Mouse (Mus musculus) lung, embryonic 16.5 days (tissue): ENCODE measurements around the gene Nol10. TPM values are rescaled to one million over a fixed set of nuclear protein-coding genes. Genes with fewer than 3 reads are reported as not detected.

Experiments used
- ATAC-seq: fragments of 200-750 bp; cut with Nextera tagmentation; 2 replicates; pipeline ENCODE4 v1.8.0; 2017; ENCODE audit warnings: low read depth, mild to moderate bottlenecking, moderate library complexity
- H3K27ac ChIP-seq: fragments of 300-500 bp; sonication (generic); 2 replicates; pipeline ENCODE4 v1.5.1; 2014; ENCODE audit warnings: mild to moderate bottlenecking, control low read depth, low read length
- H3K27me3 ChIP-seq: fragments of 300-500 bp; sonication (generic); 2 replicates; pipeline ENCODE4 v1.6.1; 2014; ENCODE audit warnings: low read depth, low read length, mixed read lengths; ENCODE audit not compliant: control insufficient read depth, insufficient read depth
- H3K36me3 ChIP-seq: fragments of 300-500 bp; sonication (generic); 2 replicates; pipeline ENCODE4 v1.6.1; 2014; ENCODE audit warnings: low read length; ENCODE audit not compliant: control insufficient read depth, insufficient read depth
- H3K4me1 ChIP-seq: fragments of 300-500 bp; sonication (generic); replicated peaks from 2 replicates; pipeline ENCODE4 v1.6.1; 2014; ENCODE audit warnings: low read length, mixed read lengths; ENCODE audit not compliant: control insufficient read depth, insufficient read depth
- H3K4me2 ChIP-seq: fragments of 300-500 bp; sonication (generic); 2 replicates; pipeline ENCODE4 v1.6.1; 2014; ENCODE audit warnings: low read depth, low read length, control low read depth
- H3K4me3 ChIP-seq: fragments of 300-500 bp; sonication (generic); 2 replicates; pipeline ENCODE4 v1.5.1; 2014; ENCODE audit warnings: mild to moderate bottlenecking, low read length, control low read depth
- H3K9ac ChIP-seq: fragments of 300-500 bp; sonication (generic); 2 replicates; pipeline ENCODE4 v1.6.1; 2014; ENCODE audit warnings: low read length, control low read depth
- H3K9me3 ChIP-seq: fragments of 300-500 bp; sonication (generic); 2 replicates; pipeline ENCODE4 v1.6.1; 2016; ENCODE audit warnings: low read length; ENCODE audit not compliant: control insufficient read depth
- WGBS: fragments of 180-500 bp; shearing (Covaris S2); extraction: QIAGEN DNeasy Blood & Tissue Kit; methylation state at CpG from one replicate; pipeline ENCODE4 v1.1.7; 2014; 5-methylcytosine and 5-hydroxymethylcytosine counted together
- polyA plus RNA-seq: library from polyadenylated mRNA; unstranded; fragments of >200 nt; fragmentation: Nextera tagmentation; extraction: Ambion mirVana; gene quantifications from 2 replicates; pipeline ENCODE4 v1.2.1, GENCODE M21; 2015

Nol10 gene
- polyA plus RNA-seq, 1 experiment from 2014 or later: 20.8 TPM

- Histone ChIP-seq H3K27me3 (no peaks in the 10 kb centered on the region), H3K36me3 (no peaks in the 10 kb centered on the region), H3K4me2 (no peak overlapping the region), H3K9me3 (no peaks in the 10 kb centered on the region), H3K9ac (no peak overlapping the region), H3K4me3 (no peak overlapping the region), H3K27ac (no peak overlapping the region), H3K4me1 (no peaks in the 10 kb centered on the region; the same call in 1 of the 2 replicates)
- ATAC-seq: no peak
- 80% methylated on average over 2 of the region's 2 CpGs for WGBS
Measured at GRCm38 (mm10) chr12:17436471-17436870, 88.2 kb downstream of the Nol10 start.

GRCm38 (mm10) chr12:17440251-17440651 lies 92.0 kb downstream of the Nol10 start:
- 32% methylated on average over 7 of the region's 7 CpGs for WGBS
- Histone ChIP-seq H3K4me3 (no peak overlapping the region), H3K4me1 (no peaks in the 10 kb centered on the region; the same call in 1 of the 2 replicates), H3K36me3 (no peaks in the 10 kb centered on the region), H3K9me3 (no peaks in the 10 kb centered on the region), H3K27ac (no peak overlapping the region), H3K4me2 (no peak overlapping the region), H3K9ac (no peak overlapping the region), H3K27me3 (no peaks in the 10 kb centered on the region)
- ATAC-seq: peak; percentile 77

- H3K4me2 ChIP-seq: no peak overlapping the region
- no peaks in the 10 kb centered on the region for H3K27me3 ChIP-seq
- no peak overlapping the region for H3K9ac ChIP-seq
- no peak overlapping the region for H3K27ac ChIP-seq
- no peak for ATAC-seq
- 70% methylated on average over 9 of the region's 9 CpGs for WGBS
- H3K4me1 ChIP-seq: no peaks in the 10 kb centered on the region; the same call in 1 of the 2 replicates
- no peak overlapping the region for H3K4me3 ChIP-seq
- no peaks in the 10 kb centered on the region for H3K9me3 ChIP-seq
- H3K36me3 ChIP-seq: no peaks in the 10 kb centered on the region
Measured at GRCm38 (mm10) chr12:17441495-17441894, 93.2 kb downstream of the Nol10 start.

- no peaks in the 10 kb centered on the region for H3K36me3 ChIP-seq
- ATAC-seq: peak; percentile 53
- H3K27me3 ChIP-seq: no peaks in the 10 kb centered on the region
- no peaks in the 10 kb centered on the region for H3K9me3 ChIP-seq
- H3K4me2 ChIP-seq: no peak overlapping the region
- 61% methylated on average over 11 of the region's 11 CpGs for WGBS
- no peak overlapping the region for H3K4me3 ChIP-seq
- H3K9ac ChIP-seq: no peak overlapping the region
- peak overlapping the region; percentile 57; the same call in 1 of the 2 replicates for H3K27ac ChIP-seq
- H3K4me1 ChIP-seq: no peaks in the 10 kb centered on the region; the same call in 1 of the 2 replicates
Measured at GRCm38 (mm10) chr12:17444406-17444805, 96.1 kb downstream of the Nol10 start.

- Histone ChIP-seq H3K4me2 (no peak overlapping the region), H3K27ac (peak overlapping the region; percentile 37; the same call in 1 of the 2 replicates), H3K36me3 (no peaks in the 10 kb centered on the region), H3K4me1 (no peaks in the 10 kb centered on the region; the same call in 1 of the 2 replicates), H3K9ac (no peak overlapping the region), H3K27me3 (no peaks in the 10 kb centered on the region), H3K4me3 (no peak overlapping the region), H3K9me3 (no peaks in the 10 kb centered on the region)
- 82% methylated on average over 7 of the region's 7 CpGs for WGBS
- no peak for ATAC-seq
Measured at GRCm38 (mm10) chr12:17445251-17445650, 97.0 kb downstream of the Nol10 start.

GRCm38 (mm10) chr12:17448781-17449180 lies 100.5 kb downstream of the Nol10 start:
- 57% methylated on average over 3 of the region's 3 CpGs for WGBS

GRCm38 (mm10) chr12:17449661-17450091 lies 101.4 kb downstream of the Nol10 start:
- no peaks in the 10 kb centered on the region for H3K9me3 ChIP-seq
- no peaks in the 10 kb centered on the region; the same call in 1 of the 2 replicates for H3K4me1 ChIP-seq
- no peaks in the 10 kb centered on the region for H3K36me3 ChIP-seq
- no peak overlapping the region for H3K27ac ChIP-seq
- H3K4me2 ChIP-seq: no peak overlapping the region
- 78% methylated on average over 4 of the region's 4 CpGs for WGBS
- no peak overlapping the region for H3K9ac ChIP-seq
- H3K4me3 ChIP-seq: no peak overlapping the region
- H3K27me3 ChIP-seq: no peaks in the 10 kb centered on the region
- ATAC-seq: no peak

More at GRCm38 (mm10) chr12:17448781-17449180, 100.5 kb downstream of the Nol10 start:
- Histone ChIP-seq H3K27me3 (no peaks in the 10 kb centered on the region), H3K4me3 (no peak overlapping the region), H3K27ac (no peak overlapping the region), H3K4me1 (no peaks in the 10 kb centered on the region; the same call in 1 of the 2 replicates), H3K4me2 (no peak overlapping the region), H3K9me3 (no peaks in the 10 kb centered on the region), H3K36me3 (no peaks in the 10 kb centered on the region), H3K9ac (no peak overlapping the region)
- ATAC-seq: no peak

GRCm38 (mm10) chr12:17450503-17450902 lies 102.2 kb downstream of the Nol10 start:
- H3K27me3 ChIP-seq: no peaks in the 10 kb centered on the region
- H3K9me3 ChIP-seq: no peaks in the 10 kb centered on the region
- no peaks in the 10 kb centered on the region for H3K4me1 ChIP-seq
- H3K9ac ChIP-seq: no peak overlapping the region
- WGBS: 76% methylated on average over 4 of the region's 4 CpGs
- H3K27ac ChIP-seq: no peak overlapping the region
- no peak overlapping the region for H3K4me2 ChIP-seq
- H3K4me3 ChIP-seq: no peak overlapping the region
- ATAC-seq: no peak
- H3K36me3 ChIP-seq: no peaks in the 10 kb centered on the region

GRCm38 (mm10) chr12:17450908-17451307 lies 102.7 kb downstream of the Nol10 start:
- no peak overlapping the region for H3K4me3 ChIP-seq
- no peaks in the 10 kb centered on the region for H3K36me3 ChIP-seq
- no peak overlapping the region for H3K9ac ChIP-seq
- no peaks in the 10 kb centered on the region for H3K27me3 ChIP-seq
- no peaks in the 10 kb centered on the region for H3K4me1 ChIP-seq
- no peak overlapping the region for H3K27ac ChIP-seq
- whole genome bisulfite sequencing: 68% methylated on average over 4 of the region's 4 CpGs
- no peak for ATAC-seq
- H3K4me2 ChIP-seq: no peak overlapping the region
- no peaks in the 10 kb centered on the region for H3K9me3 ChIP-seq

GRCm38 (mm10) chr12:17452273-17452672 lies 104.0 kb downstream of the Nol10 start:
- Histone ChIP-seq H3K4me3 (no peak overlapping the region), H3K9ac (no peak overlapping the region), H3K27me3 (no peaks in the 10 kb centered on the region), H3K4me1 (no peaks in the 10 kb centered on the region), H3K9me3 (no peaks in the 10 kb centered on the region), H3K27ac (no peak overlapping the region), H3K4me2 (no peak overlapping the region), H3K36me3 (no peaks in the 10 kb centered on the region)
- no peak for ATAC-seq
- 36% methylated on average over 1 of the region's 1 CpGs for WGBS
